Mouse (Mus musculus) intestine, postnatal 0 days (tissue): ENCODE data around the gene Zic2. TPM values are rescaled to one million over a fixed set of nuclear protein-coding genes. Genes with fewer than 3 reads are reported as not detected.

ENCODE experiments used
- ATAC-seq: fragments of 200-750 bp; cut with Nextera tagmentation; 2 replicates; pipeline ENCODE4 v1.8.0; 2017; ENCODE audit warnings: mild to moderate bottlenecking, moderate TSS enrichment, moderate library complexity
- H3K27ac ChIP-seq: fragments of 300-500 bp; sonication (generic); 2 replicates; pipeline ENCODE4 v1.5.1; 2014; ENCODE audit warnings: mild to moderate bottlenecking, low read depth, low read length, moderate library complexity
- H3K27me3 ChIP-seq: fragments of 300-500 bp; sonication (generic); replicated peaks from 2 replicates; pipeline ENCODE4 v1.6.1; 2014; ENCODE audit warnings: low read length, mixed read lengths; ENCODE audit not compliant: control insufficient read depth, insufficient read depth
- H3K36me3 ChIP-seq: fragments of 300-500 bp; sonication (generic); 2 replicates; pipeline ENCODE4 v1.6.1; 2014; ENCODE audit warnings: mild to moderate bottlenecking, moderate library complexity; ENCODE audit not compliant: control insufficient read depth, insufficient read depth
- H3K4me1 ChIP-seq: fragments of 300-500 bp; sonication (generic); replicated peaks from 2 replicates; pipeline ENCODE4 v1.6.1; 2014; ENCODE audit warnings: antibody characterized with exemption, low read length, mixed read lengths; ENCODE audit not compliant: control insufficient read depth, insufficient read depth
- H3K4me2 ChIP-seq: fragments of 300-500 bp; sonication (generic); replicated peaks from 2 replicates; pipeline ENCODE4 v1.6.1; 2014; ENCODE audit warnings: low read depth, mild to moderate bottlenecking, moderate library complexity
- H3K4me3 ChIP-seq: fragments of 300-500 bp; sonication (generic); 2 replicates; pipeline ENCODE4 v1.5.1; 2014; ENCODE audit warnings: low read depth, low read length
- H3K9ac ChIP-seq: fragments of 300-500 bp; sonication (generic); 2 replicates; pipeline ENCODE4 v1.6.1; 2014; ENCODE audit warnings: mild to moderate bottlenecking, low read depth, low read length
- H3K9me3 ChIP-seq: fragments of 300-500 bp; sonication (generic); 2 replicates; pipeline ENCODE4 v1.6.1; 2016; ENCODE audit warnings: mixed run types; ENCODE audit not compliant: control insufficient read depth
- CTCF ChIP-seq: sonication (generic); IDR thresholded peaks from 2 replicates; pipeline ENCODE4 v1.5.1; 2016; ENCODE audit warnings: low read depth, mild to moderate bottlenecking, control low read depth, antibody characterized with exemption, moderate library complexity
- WGBS: fragments of 180-500 bp; shearing (Covaris S2); extraction: QIAGEN DNeasy Blood & Tissue Kit; methylation state at CpG from one replicate; pipeline ENCODE4 v1.1.7; 2014; 5-methylcytosine and 5-hydroxymethylcytosine counted together
- polyA plus RNA-seq: library from polyadenylated mRNA; unstranded; fragments of >200 nt; fragmentation: Nextera tagmentation; extraction: Ambion mirVana; gene quantifications from 2 replicates; pipeline ENCODE4 v1.2.1, GENCODE M21; 2015

Gene Zic2
- polyA plus RNA-seq, 1 experiment from 2014 or later = not detected

DNA sequence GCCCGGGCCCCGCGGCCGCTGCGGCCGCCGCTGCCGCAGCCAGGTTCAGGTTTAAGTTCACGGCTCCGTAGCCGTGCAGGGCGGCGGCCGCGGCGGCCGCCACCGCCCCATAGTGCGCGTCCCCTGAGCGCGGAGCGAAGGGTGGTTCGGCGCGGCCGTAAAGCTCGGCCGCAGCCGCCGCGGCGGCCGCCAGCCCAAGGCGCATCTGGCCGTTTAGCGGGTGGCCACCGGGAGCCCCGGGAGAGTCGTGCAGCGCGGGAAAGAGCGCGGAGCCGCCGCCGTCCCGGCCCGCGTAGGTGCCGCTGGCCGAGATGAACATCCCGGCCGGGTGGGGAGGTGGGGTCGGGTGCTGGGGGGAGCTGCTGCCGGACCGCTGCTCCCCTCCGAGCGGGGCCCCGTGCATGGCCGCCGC lies 10.9 kb upstream of the Zic2 start:
- Histone ChIP-seq H3K27me3 (peaks cover 94% of the 10 kb centered on the region), H3K9ac (no peak overlapping the region; the same call in 1 of the 2 replicates), H3K4me1 (peaks cover 8% of the 10 kb centered on the region; the same call in 1 of the 2 replicates), H3K4me3 (peak overlapping the region; percentile 52), H3K9me3 (no peaks in the 10 kb centered on the region), H3K4me2 (peak overlapping the region; percentile 91), H3K36me3 (no peaks in the 10 kb centered on the region), H3K27ac (no peak overlapping the region)
- ATAC-seq = peak; percentile 29; the same call in 1 of the 2 replicates
- 0% methylated on average over 38 of the region's 62 CpGs for WGBS
- TF ChIP-seq CTCF = no peak

DNA sequence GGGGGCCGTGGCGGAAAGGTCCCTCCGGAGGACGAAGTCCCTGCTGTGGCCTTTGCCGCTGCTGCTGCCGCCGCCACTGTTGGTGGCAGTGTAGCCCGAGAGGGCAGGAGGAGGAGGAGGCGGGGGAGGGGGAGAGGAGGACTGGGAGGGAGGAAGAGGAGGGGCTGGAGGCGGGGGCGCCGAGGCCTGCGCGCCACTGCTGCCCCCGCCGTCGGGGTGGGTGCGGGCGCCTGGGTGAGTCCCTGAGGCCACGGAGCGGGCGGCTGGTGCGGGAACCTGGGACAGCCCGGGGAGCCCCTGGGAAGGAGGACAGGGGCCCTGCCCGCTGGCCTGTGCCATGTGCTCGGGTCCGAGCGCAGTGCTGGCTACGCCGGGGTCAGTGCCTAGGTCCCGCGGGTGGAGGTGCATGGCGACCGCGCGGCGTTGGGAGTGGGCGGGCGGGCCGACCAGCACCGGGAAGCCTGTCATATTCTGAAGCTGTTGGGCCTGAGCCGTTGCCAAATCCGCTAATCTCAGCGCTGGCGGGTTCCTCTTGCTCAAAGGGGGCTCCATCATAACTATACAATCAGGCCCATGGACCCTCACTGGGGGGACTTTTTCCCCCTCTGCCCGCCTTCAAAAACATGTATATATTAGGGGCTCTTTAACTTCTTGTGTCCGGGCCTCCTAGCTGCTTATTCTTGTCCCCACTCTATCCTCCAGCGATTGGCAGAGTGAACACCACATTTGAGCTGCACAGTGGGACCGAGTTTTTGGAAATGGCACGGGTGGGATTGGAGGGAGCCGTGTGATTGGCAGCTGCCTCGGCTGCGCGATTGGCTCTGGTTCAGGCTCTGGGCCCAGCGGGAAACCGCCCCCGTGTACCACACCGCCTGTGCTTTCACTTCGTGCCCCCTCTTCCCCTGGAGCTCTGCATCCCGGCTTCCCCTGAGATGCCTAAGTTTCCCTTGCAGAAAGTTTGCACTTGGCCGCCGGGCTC lies 10.2 kb upstream of the Zic2 start, which contains the start of gene Zic5:
Gene Zic5, minus strand, starts transcription at position 915 of the 979 bp plus-strand sequence.
- H3K36me3 ChIP-seq = no peaks in the 10 kb centered on the region
- H3K4me2 ChIP-seq = peak within 1 kb of the TSS; percentile 91
- TF ChIP-seq CTCF = no peak
- peaks cover 96% of the 10 kb centered on the region for H3K27me3 ChIP-seq
- WGBS = under 1% methylated on average over 51 of the region's 62 CpGs
- H3K4me3 ChIP-seq = peak within 1 kb of the TSS; percentile 52
- peaks cover 8% of the 10 kb centered on the region; the same call in 1 of the 2 replicates for H3K4me1 ChIP-seq
- no peaks in the 10 kb centered on the region for H3K9me3 ChIP-seq
- no peak within 1 kb of the TSS for H3K9ac ChIP-seq
- ATAC-seq = no peak
- H3K27ac ChIP-seq = no peak within 1 kb of the TSS

DNA sequence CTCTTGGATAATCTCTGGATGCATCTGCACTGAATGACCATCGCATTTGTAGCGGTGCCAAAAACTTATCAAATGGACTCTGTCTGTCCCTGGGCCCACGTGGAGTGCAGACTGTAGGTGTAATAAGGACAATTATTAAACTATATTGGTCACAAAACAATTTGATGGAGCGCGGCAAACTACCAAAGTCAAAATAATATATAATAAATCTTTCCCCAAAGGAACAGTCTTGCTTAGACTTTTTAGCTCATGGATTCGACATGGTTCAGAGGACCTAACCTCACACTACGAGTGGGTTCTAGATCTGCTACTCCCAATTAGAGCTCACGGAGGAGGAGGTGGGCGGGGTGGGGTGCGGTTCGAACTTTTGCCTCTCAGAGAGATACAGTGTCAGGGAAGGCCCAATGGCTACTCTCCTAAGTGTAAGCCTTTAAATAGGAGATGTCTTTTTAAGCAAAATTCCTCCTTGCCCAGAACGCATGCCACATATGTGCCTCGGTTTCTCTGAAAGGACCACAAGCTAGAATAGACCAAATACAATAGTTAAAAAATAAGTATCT lies 9.2 kb upstream of the Zic2 start:
- Histone ChIP-seq H3K4me2 (no peak overlapping the region), H3K27me3 (peaks cover 99% of the 10 kb centered on the region), H3K4me3 (peak overlapping the region; percentile 52; the same call in 1 of the 2 replicates), H3K4me1 (peaks cover 8% of the 10 kb centered on the region; the same call in 1 of the 2 replicates), H3K9me3 (no peaks in the 10 kb centered on the region), H3K9ac (no peak overlapping the region), H3K36me3 (no peaks in the 10 kb centered on the region), H3K27ac (no peak overlapping the region)
- WGBS = 25% methylated on average over 13 of the region's 13 CpGs
- no peak for TF ChIP-seq CTCF
- ATAC-seq = no peak

DNA sequence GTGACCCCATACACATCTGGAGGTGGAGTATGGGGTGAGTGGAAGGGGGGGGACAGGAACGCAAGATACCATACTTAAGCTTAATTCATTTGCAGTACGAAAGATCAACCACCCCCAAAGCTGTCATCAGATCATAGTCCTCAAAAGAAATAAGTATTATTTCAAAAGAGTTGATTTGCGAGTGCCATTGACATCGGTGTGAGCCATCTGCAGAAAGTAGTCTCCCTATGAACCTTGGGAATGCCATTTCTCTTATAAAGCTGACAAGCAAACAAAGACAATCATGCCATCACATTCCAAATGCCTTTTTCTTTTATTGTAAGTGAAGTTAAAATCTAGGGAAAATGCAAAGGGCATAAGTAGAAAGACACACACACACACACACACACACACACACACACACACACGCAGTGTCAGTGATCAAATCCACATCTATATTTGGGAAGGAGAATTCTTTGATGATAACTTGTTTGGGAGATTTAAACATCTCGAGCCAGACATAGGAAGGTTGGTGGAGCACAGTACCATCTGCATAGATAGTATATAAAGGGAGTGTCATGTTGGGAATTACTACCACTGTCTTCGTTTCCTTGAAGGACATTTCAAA lies 8.4 kb upstream of the Zic2 start:
- Histone ChIP-seq H3K36me3 (no peaks in the 10 kb centered on the region), H3K27ac (no peak overlapping the region), H3K9ac (no peak overlapping the region), H3K4me1 (peaks cover 8% of the 10 kb centered on the region; the same call in 1 of the 2 replicates), H3K9me3 (no peaks in the 10 kb centered on the region), H3K27me3 (peaks cover 100% of the 10 kb centered on the region), H3K4me2 (no peak overlapping the region), H3K4me3 (no peak overlapping the region)
- no peak for TF ChIP-seq CTCF
- 46% methylated on average over 7 of the region's 7 CpGs for WGBS
- no peak for ATAC-seq

DNA sequence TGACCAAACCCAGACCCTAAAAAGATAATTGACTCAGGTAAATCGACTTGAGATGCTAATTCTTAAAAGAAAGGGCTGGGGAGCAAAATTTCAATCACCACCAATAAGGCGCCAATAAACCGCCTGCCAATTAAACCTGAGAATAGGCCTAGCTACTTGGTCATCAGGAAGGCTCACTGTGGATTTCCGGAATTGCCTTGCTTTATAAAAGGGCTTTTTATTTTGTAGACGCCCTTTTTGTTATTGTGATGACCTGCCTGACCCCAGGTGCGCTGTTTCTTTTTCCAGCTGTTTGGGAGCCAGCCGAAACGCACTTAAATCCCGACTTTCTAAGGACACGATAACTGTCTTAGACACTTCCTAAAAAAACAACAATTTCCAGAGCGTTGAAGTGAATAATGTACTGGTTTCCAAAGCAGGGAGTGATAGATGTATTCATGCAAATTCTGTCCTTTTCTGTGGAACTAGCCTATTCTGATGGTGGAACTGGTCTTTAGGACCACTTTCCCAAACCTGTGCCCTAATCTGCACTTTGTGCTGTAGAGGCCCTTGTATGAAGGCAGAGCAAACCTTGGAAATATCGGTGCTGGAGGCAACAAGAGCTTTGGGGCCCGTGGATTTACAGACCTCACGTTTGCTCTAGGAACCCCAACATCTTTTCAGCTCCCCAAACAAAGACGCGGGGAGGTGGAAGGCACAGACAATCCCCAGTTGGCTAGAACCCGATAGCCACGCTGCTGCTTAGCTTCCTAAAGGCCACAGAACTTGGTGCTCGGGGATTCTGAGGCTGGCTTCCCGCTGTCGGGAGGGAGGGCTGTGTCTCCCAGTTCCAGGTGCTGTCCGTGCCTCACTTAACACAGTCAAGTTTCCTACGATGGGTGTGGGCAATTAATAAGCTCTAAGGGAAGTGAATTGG lies 7.1 kb upstream of the Zic2 start:
- 8% methylated on average over 23 of the region's 23 CpGs for WGBS
- no peak overlapping the region for H3K9ac ChIP-seq
- H3K36me3 ChIP-seq = no peaks in the 10 kb centered on the region
- no peak for TF ChIP-seq CTCF
- no peaks in the 10 kb centered on the region for H3K9me3 ChIP-seq
- no peak for ATAC-seq
- no peak overlapping the region for H3K27ac ChIP-seq
- H3K4me1 ChIP-seq = peaks cover 8% of the 10 kb centered on the region; the same call in 1 of the 2 replicates
- H3K4me3 ChIP-seq = no peak overlapping the region
- H3K4me2 ChIP-seq = no peak overlapping the region
- H3K27me3 ChIP-seq = peaks cover 99% of the 10 kb centered on the region
